Mouse (Mus musculus) layer of hippocampus, adult 11-12 months (tissue): Measurements from ENCODE around the gene Mtnr1a.

Experiments
- DNase-seq: peaks from one replicate; pipeline ENCODE4 v3.0.0; 2022; ENCODE audit warnings: low spot score

The Mtnr1a gene

DNA sequence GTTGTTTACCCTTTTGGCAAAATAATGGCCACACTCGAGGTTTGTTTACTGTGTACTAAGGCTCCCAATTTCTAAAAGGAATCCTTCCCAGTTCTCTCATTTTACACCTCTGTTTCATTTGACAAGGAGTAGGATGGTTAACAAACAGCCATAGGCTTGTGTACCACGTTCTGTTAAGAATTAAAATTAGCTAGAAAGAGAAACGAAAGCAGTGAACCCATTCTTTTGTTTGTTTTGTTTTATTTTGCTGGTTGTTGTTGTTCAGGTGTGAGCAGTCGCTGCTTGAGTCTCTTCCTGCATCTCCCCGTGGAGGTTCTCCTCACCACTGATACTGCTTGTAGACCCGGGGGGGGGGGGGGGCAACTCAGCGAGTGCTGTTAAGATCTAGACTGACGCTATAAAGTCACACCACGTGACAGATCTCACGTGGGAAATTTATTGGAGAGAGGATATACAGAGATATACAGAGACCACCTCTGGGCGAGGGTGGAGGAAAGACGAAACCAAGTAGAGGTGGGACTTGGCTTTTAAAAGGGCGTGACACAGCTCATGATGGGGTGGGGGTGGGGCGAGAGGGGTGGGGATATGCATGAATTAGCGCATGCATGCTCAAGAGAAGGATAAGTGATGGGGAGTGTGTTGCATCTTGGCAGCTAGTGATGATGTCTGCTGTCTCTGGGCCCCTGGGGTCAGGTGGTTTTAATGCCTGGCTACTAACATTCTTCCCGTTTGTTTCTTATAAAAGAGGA is 41.3 kb downstream of the Mtnr1a start:
- no peak for DNase-seq

DNA sequence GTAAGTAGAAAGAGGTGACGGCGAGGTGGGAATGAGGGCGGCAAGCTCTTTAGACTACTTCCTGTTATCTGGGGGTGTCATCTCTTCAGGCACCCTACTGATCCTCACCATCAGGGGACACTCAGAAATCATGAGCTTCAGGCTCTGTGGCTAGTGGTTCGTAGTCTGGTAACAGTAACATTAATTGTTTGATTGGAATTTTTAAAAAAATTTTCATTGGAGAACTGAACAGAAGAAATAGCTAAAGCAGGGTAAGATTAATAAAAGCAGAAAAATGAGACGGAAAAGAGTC is 41.8 kb downstream of the Mtnr1a start:
- no peak for DNase-seq

DNA sequence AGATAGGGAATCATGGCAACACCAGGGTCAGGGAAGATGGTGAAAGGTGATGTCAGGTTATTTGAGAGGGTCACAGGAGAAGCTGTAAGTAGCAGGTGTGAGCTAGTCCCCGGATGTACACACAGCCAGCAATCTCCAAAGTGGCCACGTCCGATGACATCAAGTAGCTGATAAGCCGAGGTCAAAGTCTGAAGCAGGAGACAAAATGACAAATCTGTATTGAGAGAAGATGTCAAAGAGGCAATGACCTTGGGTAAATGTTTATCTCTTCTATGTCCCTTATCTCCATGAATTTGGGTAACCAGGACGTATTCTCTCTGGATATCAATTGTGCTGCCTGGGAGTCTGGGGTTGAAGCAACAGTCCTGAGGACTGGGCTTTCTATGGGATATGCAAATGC is 42.9 kb downstream of the Mtnr1a start:
- no peak for DNase-seq

DNA sequence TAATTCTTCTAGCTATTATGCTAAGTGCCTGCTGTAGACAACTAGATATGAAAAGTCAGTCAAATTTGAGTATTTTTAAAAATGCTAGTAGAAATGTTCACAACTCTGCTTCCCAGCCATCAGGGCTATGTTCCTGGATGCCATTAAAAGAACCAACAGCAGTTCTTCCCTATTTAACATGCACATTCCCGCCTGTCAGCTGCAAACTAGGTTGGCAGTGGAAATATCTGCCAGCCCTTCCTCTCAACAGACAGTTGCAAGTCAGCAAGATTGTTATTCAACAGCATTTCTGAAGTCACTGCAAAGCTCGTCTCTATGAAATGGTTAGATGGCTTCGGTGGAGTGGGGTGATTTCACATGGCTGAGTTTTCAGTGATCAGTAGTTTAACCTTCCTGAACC is 48.7 kb downstream of the Mtnr1a start:
- no peak for DNase-seq

DNA sequence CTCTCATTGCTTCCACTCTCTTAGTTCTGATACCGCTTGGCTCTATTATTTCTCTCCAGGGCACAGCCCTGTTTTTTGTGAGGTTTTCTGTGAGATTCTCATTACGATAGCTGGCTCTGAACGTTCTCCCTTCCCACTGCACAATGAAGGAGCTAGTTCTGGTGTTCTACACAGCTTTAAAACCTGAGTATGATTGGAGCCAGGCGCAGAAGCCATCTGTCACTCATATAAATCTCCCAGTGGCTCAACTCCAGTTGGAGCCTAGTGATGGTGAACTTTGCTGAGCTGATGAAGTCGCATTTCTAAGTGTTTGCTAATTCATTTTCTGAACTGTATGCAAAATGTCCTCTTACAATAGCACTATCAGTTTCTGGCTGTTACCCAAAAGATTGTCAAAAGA is 56.7 kb downstream of the Mtnr1a start:
- DNase-seq: no peak
